Mouse (Mus musculus) liver, embryonic 11.5 days (tissue): ENCODE results near the gene Gla. TPM values are rescaled to one million over a fixed set of nuclear protein-coding genes. Genes with fewer than 3 reads are reported as not detected.

Experiments
- ATAC-seq: fragments of 200-750 bp; cut with Nextera tagmentation; replicated peaks from 2 replicates; pipeline ENCODE4 v1.8.0; 2017; ENCODE audit warnings: moderate number of reproducible peaks, mild to moderate bottlenecking, moderate TSS enrichment, moderate library complexity; ENCODE audit not compliant: low FRiP score
- DNase-seq: peaks from one replicate; pipeline ENCODE4 v3.0.0-alpha.2; 2017; ENCODE audit warnings: low spot score
- H3K27ac ChIP-seq: fragments of 300-500 bp; sonication (generic); 2 replicates; pipeline ENCODE4 v1.5.1; 2014; ENCODE audit warnings: mild to moderate bottlenecking, low read depth, low read length, control low read depth
- H3K27me3 ChIP-seq: fragments of 300-500 bp; sonication (generic); replicated peaks from 2 replicates; pipeline ENCODE4 v1.6.1; 2014; ENCODE audit warnings: low read length, mixed read lengths; ENCODE audit not compliant: control insufficient read depth, insufficient read depth
- H3K36me3 ChIP-seq: fragments of 300-500 bp; sonication (generic); 2 replicates; pipeline ENCODE4 v1.6.1; 2014; ENCODE audit warnings: mild to moderate bottlenecking, low read length, moderate library complexity, mixed read lengths; ENCODE audit not compliant: control insufficient read depth, insufficient read depth
- H3K4me1 ChIP-seq: fragments of 300-500 bp; sonication (generic); replicated peaks from 2 replicates; pipeline ENCODE4 v1.6.1; 2014; ENCODE audit warnings: low read length, mixed read lengths; ENCODE audit not compliant: control insufficient read depth, insufficient read depth
- H3K4me2 ChIP-seq: fragments of 300-500 bp; sonication (generic); 2 replicates; pipeline ENCODE4 v1.6.1; 2014; ENCODE audit warnings: mild to moderate bottlenecking, control low read depth, moderate library complexity
- H3K4me3 ChIP-seq: fragments of 300-500 bp; sonication (generic); 2 replicates; pipeline ENCODE4 v1.5.1; 2014; ENCODE audit warnings: low read depth, low read length, control low read depth
- H3K9ac ChIP-seq: fragments of 300-500 bp; sonication (generic); 2 replicates; pipeline ENCODE4 v1.6.1; 2014; ENCODE audit warnings: low read depth, low read length, control low read depth
- H3K9me3 ChIP-seq: fragments of 300-500 bp; sonication (generic); 2 replicates; pipeline ENCODE4 v1.6.1; 2016; ENCODE audit warnings: low read length, inconsistent platforms, mixed read lengths; ENCODE audit not compliant: control insufficient read depth
- WGBS: fragments of 180-500 bp; shearing (Covaris S2); extraction: QIAGEN DNeasy Blood & Tissue Kit; methylation state at CpG from one replicate; pipeline ENCODE4 v1.1.7; 2014; 5-methylcytosine and 5-hydroxymethylcytosine counted together
- polyA plus RNA-seq: library from polyadenylated mRNA; unstranded; fragments of >200 nt; fragmentation: Nextera tagmentation; extraction: Ambion mirVana; gene quantifications from 2 replicates; pipeline ENCODE4 v1.2.1, GENCODE M21; 2014

The Gla gene
- polyA plus RNA-seq, 1 experiment from 2014 or later, result 8.9 TPM

DNA sequence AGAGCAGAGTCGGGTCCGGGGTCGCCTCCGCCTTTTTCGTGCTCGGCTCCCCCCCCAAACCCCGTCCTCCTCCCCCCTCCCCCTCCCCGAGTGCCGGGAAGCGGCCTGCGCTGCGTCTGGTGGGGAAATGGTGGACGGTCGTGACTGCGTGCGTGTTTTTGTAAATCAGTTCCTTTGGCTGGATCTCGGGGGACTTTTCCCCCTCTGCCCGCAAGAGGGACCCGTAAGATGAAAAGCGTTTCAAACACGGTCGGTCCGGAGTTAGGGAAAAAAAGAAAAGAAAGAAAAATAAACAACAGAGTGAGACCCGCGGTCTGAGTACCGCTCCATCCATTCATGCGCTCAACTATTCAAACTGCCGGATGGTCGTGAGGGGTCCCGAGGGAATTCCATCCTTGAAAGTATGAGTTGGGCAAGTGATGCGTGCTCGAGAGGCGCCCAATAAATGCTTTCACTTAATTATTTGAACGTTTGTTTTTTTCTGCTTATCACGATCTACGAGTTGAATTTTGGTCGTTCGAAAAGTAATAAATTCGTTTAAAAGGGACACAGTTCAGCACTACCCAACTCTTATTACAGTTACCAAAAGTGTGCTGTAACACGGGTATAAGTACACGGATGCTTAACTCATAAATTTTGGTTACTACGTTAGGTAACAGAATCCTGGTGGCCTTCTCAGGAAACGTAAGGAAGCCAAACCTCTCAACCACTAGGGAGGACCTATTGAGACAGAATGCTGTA, 625 bp upstream of the Gla start:
- peak; percentile 79 for ATAC-seq
- WGBS, result 16% methylated on average over 41 of the region's 43 CpGs
- Histone ChIP-seq H3K4me3 (peak overlapping the region; percentile 62), H3K36me3 (no peaks in the 10 kb centered on the region), H3K27me3 (no peaks in the 10 kb centered on the region), H3K27ac (peak overlapping the region; percentile 63), H3K4me1 (no peaks in the 10 kb centered on the region), H3K4me2 (peak overlapping the region; percentile 63), H3K9ac (peak overlapping the region; percentile 71), H3K9me3 (no peaks in the 10 kb centered on the region)
- DNase-seq, result no peak

DNA sequence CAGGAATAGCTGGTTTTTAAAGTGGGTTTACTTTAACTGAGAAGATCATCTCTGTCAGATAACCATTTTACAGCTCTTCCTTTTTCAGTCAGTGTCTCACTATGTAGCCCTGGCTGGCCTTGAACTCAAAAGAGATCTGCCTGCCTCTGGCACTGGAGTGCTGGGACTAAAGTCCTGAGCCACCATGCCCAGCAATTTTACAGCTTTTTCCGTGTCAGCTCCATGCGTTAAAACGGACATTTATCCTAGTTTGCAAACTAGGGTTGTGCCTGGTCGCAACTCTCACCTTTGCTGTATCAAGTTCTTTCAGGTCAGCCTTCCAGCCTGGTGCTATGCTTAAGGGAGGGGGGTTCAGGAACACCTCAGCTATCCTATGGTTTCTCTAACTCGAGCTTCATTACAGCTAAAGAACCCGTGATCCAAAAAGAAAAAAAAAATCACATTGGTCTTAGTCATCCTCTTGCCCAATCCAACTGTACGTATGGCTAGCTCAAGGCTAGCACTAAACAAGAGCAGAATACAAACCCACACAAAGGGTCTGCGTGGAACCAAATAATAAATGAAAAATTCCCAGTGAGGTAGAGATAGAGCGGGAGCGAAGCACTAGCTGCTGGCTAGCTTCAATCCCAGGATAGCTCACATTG, 881 bp downstream of the Gla start:
- DNase-seq (no peak), ATAC-seq (no peak)
- Histone ChIP-seq H3K27me3 (no peaks in the 10 kb centered on the region), H3K4me3 (peak overlapping the region; percentile 51), H3K36me3 (no peaks in the 10 kb centered on the region), H3K4me2 (peak overlapping the region; percentile 61), H3K9ac (peak overlapping the region; percentile 54), H3K4me1 (no peaks in the 10 kb centered on the region), H3K27ac (peak overlapping the region; percentile 28; the same call in 1 of the 2 replicates), H3K9me3 (no peaks in the 10 kb centered on the region)
- WGBS, result 29% methylated on average over 10 of the region's 10 CpGs

- no peaks in the 10 kb centered on the region for H3K4me1 ChIP-seq
- peaks cover 3% of the 10 kb centered on the region; the same call in 1 of the 2 replicates for H3K36me3 ChIP-seq
- DNase-seq (no peak), ATAC-seq (no peak)
- H3K4me2 ChIP-seq, result no peak overlapping the region
- no peak overlapping the region for H3K27ac ChIP-seq
- no peaks in the 10 kb centered on the region for H3K9me3 ChIP-seq
- 43% methylated on average over 5 of the region's 5 CpGs for WGBS
- H3K4me3 ChIP-seq, result no peak overlapping the region
- no peaks in the 10 kb centered on the region for H3K27me3 ChIP-seq
- H3K9ac ChIP-seq, result no peak overlapping the region
Measured at GRCm38 (mm10) chrX:134589836-134590235, 11.1 kb downstream of the Gla start.

GRCm38 (mm10) chrX:134588997-134589396, 11.9 kb downstream of the Gla start:
- Histone ChIP-seq H3K36me3 (peaks cover 3% of the 10 kb centered on the region; the same call in 1 of the 2 replicates), H3K4me2 (no peak overlapping the region), H3K9me3 (no peaks in the 10 kb centered on the region), H3K4me3 (no peak overlapping the region), H3K27me3 (no peaks in the 10 kb centered on the region), H3K27ac (no peak overlapping the region), H3K4me1 (no peaks in the 10 kb centered on the region), H3K9ac (no peak overlapping the region)
- 84% methylated on average over 3 of the region's 3 CpGs for WGBS
- ATAC-seq, result no peak
- no peak for DNase-seq

DNA sequence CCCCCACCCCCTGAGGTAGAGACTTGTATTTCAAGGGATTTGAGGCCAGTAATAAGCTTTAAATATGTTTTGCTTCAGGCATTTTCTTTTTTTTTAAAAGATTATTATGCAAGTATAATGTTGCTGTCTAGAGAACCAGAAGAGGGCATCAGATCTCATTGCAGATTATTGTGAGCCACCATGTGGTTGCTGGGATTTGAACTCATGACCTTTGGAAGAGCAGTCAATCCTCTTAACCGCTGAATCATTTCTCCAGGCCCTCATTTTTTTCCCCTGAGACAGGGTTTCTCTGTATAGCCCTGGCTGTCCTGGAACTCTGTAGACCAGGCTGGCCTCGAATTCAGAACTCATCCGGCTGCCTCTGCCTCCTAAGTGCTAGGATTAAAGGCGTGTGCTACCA, 12.7 kb downstream of the Gla start:
- ATAC-seq, result no peak
- Histone ChIP-seq H3K36me3 (peaks cover 3% of the 10 kb centered on the region; the same call in 1 of the 2 replicates), H3K9ac (no peak overlapping the region), H3K4me3 (no peak overlapping the region), H3K4me1 (no peaks in the 10 kb centered on the region), H3K4me2 (no peak overlapping the region; the same call in 1 of the 2 replicates), H3K27ac (no peak overlapping the region), H3K9me3 (no peaks in the 10 kb centered on the region), H3K27me3 (no peaks in the 10 kb centered on the region)
- DNase-seq, result no peak
- 75% methylated on average over 4 of the region's 4 CpGs for WGBS

- ATAC-seq, result no peak
Measured at GRCm38 (mm10) chrX:134586447-134586846, 14.5 kb downstream of the Gla start.

DNA sequence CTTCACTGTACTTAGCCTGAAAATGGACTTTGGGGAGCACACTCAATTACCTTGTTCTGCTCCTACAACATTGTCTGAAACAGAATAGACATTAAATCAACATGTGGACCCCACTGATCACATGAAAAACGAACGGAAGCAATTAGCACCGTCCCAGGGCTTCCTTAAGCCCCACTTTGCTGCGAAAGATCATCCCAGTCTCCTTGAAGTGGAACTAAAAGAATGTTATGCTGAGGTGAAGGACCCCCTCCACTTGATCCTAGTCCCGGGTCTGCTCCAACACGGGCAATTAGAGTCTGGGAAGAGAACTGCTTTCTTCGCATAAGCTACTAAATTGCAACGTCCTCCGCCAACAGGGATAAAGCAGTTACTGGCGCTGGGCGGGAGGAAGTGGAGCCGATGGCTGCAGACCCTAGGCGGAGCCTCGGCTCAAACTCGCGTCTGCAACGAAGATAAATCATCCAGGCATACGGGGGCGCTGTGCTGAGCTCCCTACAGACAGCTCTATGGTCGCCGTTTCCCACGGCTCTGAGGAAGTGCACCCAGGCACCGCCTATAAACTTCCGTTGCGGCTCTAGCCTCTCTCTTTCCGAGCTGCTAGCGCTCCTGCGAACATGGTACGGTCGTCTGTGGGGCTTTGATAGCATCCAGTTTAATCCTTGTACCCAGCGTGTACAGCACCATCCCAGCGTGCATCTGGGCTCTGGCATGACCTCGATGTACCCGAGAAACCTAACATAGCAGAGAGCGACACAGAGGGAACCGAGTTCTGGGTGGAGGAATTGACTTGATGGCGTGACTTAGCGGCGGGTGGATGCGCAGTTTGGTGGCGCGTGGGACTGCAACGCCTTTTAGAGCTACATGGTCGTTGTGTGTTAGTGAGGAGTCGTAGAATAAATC, 15.6 kb downstream of the Gla start, which contains the start of gene Rpl36a:
TSS of gene Rpl36a (plus strand) at position 552 of the 900 bp plus-strand sequence.
- peak within 1 kb of the TSS; percentile 66 for H3K4me2 ChIP-seq
- DNase-seq, result peak; percentile 80
- H3K9me3 ChIP-seq, result no peaks in the 10 kb centered on the region
- H3K27me3 ChIP-seq, result no peaks in the 10 kb centered on the region
- H3K27ac ChIP-seq, result peak within 1 kb of the TSS; percentile 73
- H3K9ac ChIP-seq, result peak within 1 kb of the TSS; percentile 82
- H3K4me1 ChIP-seq, result no peaks in the 10 kb centered on the region
- peak; percentile 92 for ATAC-seq
- peak within 1 kb of the TSS; percentile 65 for H3K4me3 ChIP-seq
- 14% methylated on average over 45 of the region's 45 CpGs for WGBS
- peaks cover 3% of the 10 kb centered on the region; the same call in 1 of the 2 replicates for H3K36me3 ChIP-seq

More at GRCm38 (mm10) chrX:134586447-134586846, 14.5 kb downstream of the Gla start:
- Histone ChIP-seq H3K4me2 (peak overlapping the region; percentile 62), H3K27ac (peak overlapping the region; percentile 54), H3K27me3 (no peaks in the 10 kb centered on the region), H3K9ac (peak overlapping the region; percentile 82), H3K9me3 (no peaks in the 10 kb centered on the region), H3K36me3 (peaks cover 3% of the 10 kb centered on the region; the same call in 1 of the 2 replicates), H3K4me3 (peak overlapping the region; percentile 65), H3K4me1 (no peaks in the 10 kb centered on the region)
- DNase-seq, result no peak
- 20% methylated on average over 8 of the region's 8 CpGs for WGBS
